Mouse (Mus musculus): ENCODE data around the gene Pvr.

Gene Pvr

DNA sequence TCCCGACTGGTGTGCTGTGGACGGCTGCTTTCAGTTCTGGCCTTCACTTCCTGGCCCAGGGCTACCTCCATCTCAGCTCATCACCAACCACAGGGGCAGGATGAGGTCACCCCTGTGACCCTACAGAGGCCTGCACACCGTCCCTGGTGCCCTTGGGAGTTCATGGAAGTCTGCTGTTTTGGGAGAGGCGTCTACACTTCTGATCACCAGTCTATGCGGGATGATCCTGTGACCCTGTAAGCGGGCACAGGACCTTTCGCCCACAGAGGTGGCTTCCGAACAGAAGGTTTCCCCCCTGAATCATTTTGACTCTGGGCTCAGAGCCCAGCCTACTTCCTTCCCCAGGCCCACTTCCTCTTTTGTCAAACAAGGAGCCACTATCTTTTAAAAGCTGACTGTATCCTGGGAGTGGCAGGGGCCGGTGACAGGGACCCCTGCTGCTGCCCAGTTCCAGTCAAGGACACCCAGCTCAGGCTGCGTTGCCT lies 49.8 kb downstream of the Pvr start:
- DNase-seq (ENCODE audit: low spot score) = no peak

DNA sequence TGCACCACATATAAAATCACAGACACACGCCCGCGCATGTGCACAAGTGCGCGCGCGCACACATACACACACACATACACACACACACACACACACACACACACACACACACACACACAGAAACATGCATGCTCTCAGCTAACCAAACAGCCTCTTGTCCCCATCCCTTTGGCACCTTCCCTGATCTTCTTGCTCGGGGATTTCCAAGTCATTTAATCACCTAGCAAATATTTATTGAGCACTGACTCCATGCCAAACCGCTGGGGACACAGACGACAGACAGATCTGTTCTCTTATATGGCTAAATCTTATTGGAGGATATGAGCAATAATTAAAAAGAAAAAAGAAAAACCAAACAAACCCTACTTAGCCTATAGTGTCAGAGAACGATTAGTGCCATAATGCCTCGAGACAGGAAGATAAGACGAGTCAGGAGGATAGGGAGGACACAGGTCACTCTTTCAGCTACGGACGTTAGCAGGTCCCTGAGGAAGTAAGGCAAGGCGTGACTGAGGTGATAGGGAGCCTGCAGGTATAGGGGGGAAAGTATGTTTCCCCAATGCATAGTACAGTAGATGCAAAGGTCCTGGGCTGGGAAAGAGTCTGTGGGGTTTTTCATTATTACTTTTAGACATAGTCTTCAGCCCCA lies 53.1 kb downstream of the Pvr start:
- no peak for DNase-seq (ENCODE audit: low spot score)

DNA sequence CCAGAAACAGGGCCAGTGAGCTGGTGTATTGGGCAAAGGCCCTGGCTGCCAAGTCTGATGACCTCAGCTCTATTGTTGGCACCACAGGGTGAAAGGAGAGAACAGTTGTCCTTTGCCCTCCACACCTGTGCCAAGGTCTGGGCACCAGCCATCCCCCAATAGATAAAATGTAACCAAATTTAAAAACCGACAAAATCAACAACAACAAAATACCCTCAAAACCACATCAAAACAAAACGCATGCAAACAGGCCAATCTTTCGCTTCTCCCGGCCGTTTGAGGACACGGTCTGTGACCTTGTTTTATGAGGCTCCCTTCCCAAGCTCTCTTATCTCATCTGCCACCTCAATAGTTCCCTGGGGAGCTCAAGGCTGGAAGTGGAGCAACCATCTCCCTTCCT lies 54.5 kb downstream of the Pvr start:
- DNase-seq (ENCODE audit: low spot score) = no peak

DNA sequence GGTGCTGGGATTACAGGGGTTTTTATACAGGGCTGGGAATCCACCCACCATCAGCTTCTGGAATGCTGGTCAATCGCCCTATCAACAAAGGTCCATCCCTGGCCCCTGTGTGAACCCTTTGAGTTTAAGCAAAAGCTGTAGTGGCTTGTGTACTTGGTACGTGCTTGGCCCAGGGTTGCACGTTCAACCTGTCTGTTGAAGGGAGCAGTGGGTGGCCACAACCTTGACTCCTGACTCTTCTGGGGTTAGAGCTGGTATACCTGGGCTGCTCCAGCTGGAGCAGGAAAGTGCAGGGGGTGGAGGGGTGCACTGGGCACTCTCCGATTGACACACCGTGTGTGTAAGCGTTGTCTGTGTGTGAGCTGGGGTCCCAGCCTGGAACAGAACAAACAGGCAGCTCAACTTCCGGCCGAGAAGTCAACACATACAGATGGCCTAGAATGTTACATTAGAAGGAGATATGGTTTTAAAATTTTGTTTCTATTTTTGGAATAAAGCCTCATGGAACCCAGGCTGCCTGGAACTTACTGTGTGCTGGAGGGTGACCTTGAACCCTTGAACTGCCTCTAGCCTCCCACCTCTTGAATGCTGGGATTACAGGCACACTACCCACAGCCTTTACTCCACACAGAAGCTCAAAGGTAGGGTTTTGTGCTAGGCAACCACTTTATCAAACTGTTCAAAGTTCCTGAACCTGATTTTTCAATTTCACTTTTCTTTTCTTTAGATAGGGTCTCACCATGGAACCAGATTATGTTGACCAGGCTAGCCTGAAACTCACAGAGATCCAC lies 55.5 kb downstream of the Pvr start:
- no peak for DNase-seq (ENCODE audit: low spot score)

DNA sequence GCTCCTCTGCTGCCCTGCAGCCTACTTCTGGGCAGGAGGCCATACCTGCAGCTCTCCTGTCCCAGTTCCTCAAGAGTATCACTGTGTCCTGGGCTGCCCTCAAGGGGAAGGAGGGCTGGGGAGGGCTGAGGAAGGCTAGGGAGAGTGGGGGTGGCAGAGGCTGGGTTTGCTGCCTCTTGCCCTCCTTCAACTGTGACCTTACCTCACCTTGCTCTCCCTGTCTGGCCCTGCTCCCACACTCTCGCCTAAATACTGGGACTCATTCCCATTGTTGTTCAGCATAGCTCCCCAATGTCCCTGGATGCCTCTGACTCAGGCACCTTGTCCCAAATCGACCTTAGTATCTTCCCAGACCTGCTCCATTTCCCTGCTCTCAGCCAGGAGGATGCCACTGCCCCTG lies 56.7 kb downstream of the Pvr start:
- no peak for DNase-seq (ENCODE audit: low spot score)

DNA sequence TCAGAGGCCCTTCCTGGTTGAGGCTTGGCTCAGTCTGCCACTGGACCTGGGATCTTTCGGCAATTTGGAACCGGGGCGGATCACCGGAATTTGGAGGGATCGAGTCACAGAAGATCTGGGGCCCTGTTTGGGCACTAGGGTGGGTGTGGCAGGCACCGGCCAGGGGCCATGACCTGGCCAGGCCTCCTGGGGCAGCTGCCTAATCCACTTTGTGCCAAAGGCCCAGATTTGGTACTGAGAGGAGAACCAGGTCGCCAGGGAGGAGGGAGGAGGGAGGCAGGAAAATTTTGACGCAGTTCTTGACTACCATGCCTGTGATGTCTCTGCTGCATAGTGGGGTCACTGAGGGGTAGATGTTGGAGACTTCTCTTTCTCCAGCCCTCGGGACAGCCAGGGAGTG lies 59.8 kb downstream of the Pvr start, which contains the start of gene Ceacam16:
TSS of gene Ceacam16 (minus strand) at position 101 of the 400 bp plus-strand sequence.
- no peak for DNase-seq (ENCODE audit: low spot score)

DNA sequence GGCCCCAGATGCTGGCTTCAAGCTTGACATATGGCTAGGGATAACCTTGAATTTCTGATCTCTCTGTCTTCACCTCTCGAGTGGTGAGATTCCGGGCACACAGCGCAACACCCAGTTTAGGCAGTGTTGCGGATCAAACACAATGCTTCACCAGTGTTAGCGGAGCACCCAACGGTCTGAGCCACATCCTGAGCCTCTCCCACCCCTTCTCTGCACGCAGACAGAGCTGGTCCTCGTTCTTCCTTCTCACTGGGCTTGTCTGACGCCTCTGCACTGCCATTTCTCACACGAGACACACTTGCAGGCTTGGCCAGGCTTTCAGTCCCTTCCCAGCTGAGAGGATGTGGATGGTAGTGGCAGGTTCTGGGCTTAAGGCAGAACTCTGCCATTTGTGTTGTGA lies 61.2 kb downstream of the Pvr start:
- DNase-seq (ENCODE audit: low spot score) = no peak

DNA sequence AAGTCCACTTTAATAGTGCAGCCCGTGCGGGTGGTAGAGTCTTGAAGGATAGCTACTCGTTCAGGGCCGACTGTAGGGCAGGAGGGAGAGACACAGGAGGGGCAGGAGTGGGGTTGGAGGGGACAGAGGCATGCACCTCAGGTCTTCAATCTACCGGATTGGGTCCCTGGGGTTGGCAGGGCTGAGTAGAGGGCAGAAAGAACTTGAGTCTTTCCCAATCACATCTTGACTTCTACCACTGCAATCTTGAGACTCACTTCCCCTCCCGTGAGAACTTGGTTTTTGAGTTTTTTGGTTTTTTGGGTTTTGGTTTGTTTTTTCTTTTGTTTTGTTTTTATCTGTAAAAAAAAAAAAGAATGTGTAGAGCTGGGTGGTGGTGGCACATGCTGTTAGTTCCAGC lies 64.7 kb downstream of the Pvr start:
- no peak for DNase-seq (ENCODE audit: low spot score)

DNA sequence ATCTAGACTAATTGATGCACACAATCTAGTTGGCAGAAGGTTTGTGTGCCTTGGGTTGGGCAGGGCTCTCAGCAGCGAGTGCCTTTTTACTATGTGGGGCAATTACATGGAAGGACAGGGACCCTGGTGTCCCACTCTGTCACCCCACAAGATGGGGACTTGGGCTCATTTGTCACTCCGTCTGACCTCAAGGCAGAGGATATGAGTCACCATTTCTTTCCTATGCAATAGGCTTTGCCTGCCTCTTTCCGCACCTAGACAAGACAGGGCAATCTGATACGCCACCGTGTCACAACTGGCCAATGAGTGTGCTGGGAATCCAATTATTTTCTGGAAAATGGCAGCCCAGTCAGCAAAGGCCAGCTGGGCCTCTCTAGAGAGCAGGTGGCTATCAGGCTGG lies 65.3 kb downstream of the Pvr start:
- no peak for DNase-seq (ENCODE audit: low spot score)
